Mouse (Mus musculus): Measurements from ENCODE around the gene Aqp6. TPM values are rescaled to one million over a fixed set of nuclear protein-coding genes. Genes with fewer than 3 reads are reported as not detected.

Aqp6 gene
- polyA plus RNA-seq, 1 experiment = not detected

GRCm38 (mm10) chr15:99596056-99596687 lies 5.0 kb upstream of the Aqp6 start:
- Histone ChIP-seq H3K9me3 (0 out of 2 replicates have a peak, but pooled peaks cover 3% of the 10 kb centered on the region), H3K4me3 (replicated peaks) (no peak overlapping the region), H3K36me3 (replicated peaks; ENCODE audit: low read length) (no peaks in the 10 kb centered on the region), H3K4me1 (peaks cover 5% of the 10 kb centered on the region; the same call in 1 of the 2 replicates), H3K27me3 (replicated peaks) (peaks cover 92% of the 10 kb centered on the region)
- TF ChIP-seq GATA1 (IDR thresholded peaks at IDR 0.05; ENCODE audit: borderline replicate concordance, low read length) (no peak), FLI1 (IDR thresholded peaks at IDR 0.05; ENCODE audit: low read length) (no peak)

- Histone ChIP-seq H3K4me1 (peaks cover 5% of the 10 kb centered on the region; the same call in 1 of the 2 replicates), H3K9me3 (no peaks in the 10 kb centered on the region), H3K4me3 (replicated peaks) (no peak overlapping the region), H3K36me3 (replicated peaks; ENCODE audit: low read length) (no peaks in the 10 kb centered on the region), H3K27me3 (replicated peaks) (peaks cover 92% of the 10 kb centered on the region)
- TF ChIP-seq GATA1 (IDR thresholded peaks at IDR 0.05; ENCODE audit: borderline replicate concordance, low read length) (no peak), FLI1 (IDR thresholded peaks at IDR 0.05; ENCODE audit: low read length) (no peak)
Observed at GRCm38 (mm10) chr15:99596841-99597240, 4.4 kb upstream of the Aqp6 start.

- no peak for TF ChIP-seq FLI1 (IDR thresholded peaks at IDR 0.05; ENCODE audit: low read length)
- no peak for TF ChIP-seq GATA1 (IDR thresholded peaks at IDR 0.05; ENCODE audit: borderline replicate concordance, low read length)
- Histone ChIP-seq H3K4me3 (replicated peaks) (no peak overlapping the region), H3K4me1 (peaks cover 5% of the 10 kb centered on the region; the same call in 1 of the 2 replicates), H3K36me3 (replicated peaks; ENCODE audit: low read length) (no peaks in the 10 kb centered on the region), H3K9me3 (no peaks in the 10 kb centered on the region), H3K27me3 (replicated peaks) (peaks cover 91% of the 10 kb centered on the region)
Observed at GRCm38 (mm10) chr15:99597596-99597995, 3.6 kb upstream of the Aqp6 start.

- TF ChIP-seq FLI1 (IDR thresholded peaks at IDR 0.05; ENCODE audit: low read length) = no peak
- no peak for TF ChIP-seq GATA1 (IDR thresholded peaks at IDR 0.05; ENCODE audit: borderline replicate concordance, low read length)
- Histone ChIP-seq H3K4me1 (peaks cover 5% of the 10 kb centered on the region; the same call in 1 of the 2 replicates), H3K4me3 (replicated peaks) (no peak overlapping the region), H3K27me3 (replicated peaks) (peaks cover 90% of the 10 kb centered on the region), H3K36me3 (replicated peaks; ENCODE audit: low read length) (no peaks in the 10 kb centered on the region), H3K9me3 (no peaks in the 10 kb centered on the region)
Observed at GRCm38 (mm10) chr15:99599245-99600070, 1.7 kb upstream of the Aqp6 start.

GRCm38 (mm10) chr15:99601823-99602120 lies 572 bp downstream of the Aqp6 start:
- no peaks in the 10 kb centered on the region for H3K4me1 ChIP-seq
- H3K9me3 ChIP-seq = no peaks in the 10 kb centered on the region
- H3K4me3 ChIP-seq (replicated peaks) = no peak overlapping the region
- H3K27me3 ChIP-seq (replicated peaks) = peaks cover 91% of the 10 kb centered on the region
- H3K36me3 ChIP-seq (replicated peaks; ENCODE audit: low read length) = no peaks in the 10 kb centered on the region
- TF ChIP-seq GATA1 (IDR thresholded peaks at IDR 0.05; ENCODE audit: borderline replicate concordance, low read length) (no peak), FLI1 (IDR thresholded peaks at IDR 0.05; ENCODE audit: low read length) (no peak)

GRCm38 (mm10) chr15:99602206-99602820 lies 1.1 kb downstream of the Aqp6 start:
- peaks cover 91% of the 10 kb centered on the region for H3K27me3 ChIP-seq (replicated peaks)
- TF ChIP-seq FLI1 (IDR thresholded peaks at IDR 0.05; ENCODE audit: low read length) = no peak
- TF ChIP-seq GATA1 (IDR thresholded peaks at IDR 0.05; ENCODE audit: borderline replicate concordance, low read length) = no peak
- no peak overlapping the region for H3K4me3 ChIP-seq (replicated peaks)
- H3K4me1 ChIP-seq = no peaks in the 10 kb centered on the region
- H3K9me3 ChIP-seq = no peaks in the 10 kb centered on the region
- H3K36me3 ChIP-seq (replicated peaks; ENCODE audit: low read length) = no peaks in the 10 kb centered on the region

- no peak for TF ChIP-seq GATA1 (IDR thresholded peaks at IDR 0.05; ENCODE audit: borderline replicate concordance, low read length)
- TF ChIP-seq FLI1 (IDR thresholded peaks at IDR 0.05; ENCODE audit: low read length) = no peak
- H3K9me3 ChIP-seq = no peaks in the 10 kb centered on the region
- peaks cover 91% of the 10 kb centered on the region for H3K27me3 ChIP-seq (replicated peaks)
- H3K36me3 ChIP-seq (replicated peaks; ENCODE audit: low read length) = no peaks in the 10 kb centered on the region
- H3K4me3 ChIP-seq (replicated peaks) = no peak overlapping the region
- H3K4me1 ChIP-seq = no peaks in the 10 kb centered on the region
Observed at GRCm38 (mm10) chr15:99603216-99603615, 2.0 kb downstream of the Aqp6 start.

GRCm38 (mm10) chr15:99605595-99605994 lies 4.4 kb downstream of the Aqp6 start:
- H3K4me1 ChIP-seq = no peaks in the 10 kb centered on the region
- H3K9me3 ChIP-seq = peaks cover 4% of the 10 kb centered on the region
- TF ChIP-seq FLI1 (IDR thresholded peaks at IDR 0.05; ENCODE audit: low read length) = no peak
- TF ChIP-seq GATA1 (IDR thresholded peaks at IDR 0.05; ENCODE audit: borderline replicate concordance, low read length) = no peak
- no peaks in the 10 kb centered on the region for H3K36me3 ChIP-seq (replicated peaks; ENCODE audit: low read length)
- no peak overlapping the region for H3K4me3 ChIP-seq (replicated peaks)
- peaks cover 90% of the 10 kb centered on the region for H3K27me3 ChIP-seq (replicated peaks)

- no peaks in the 10 kb centered on the region for H3K36me3 ChIP-seq (replicated peaks; ENCODE audit: low read length)
- peaks cover 90% of the 10 kb centered on the region for H3K27me3 ChIP-seq (replicated peaks)
- no peak overlapping the region for H3K4me3 ChIP-seq (replicated peaks)
- H3K9me3 ChIP-seq = peaks cover 4% of the 10 kb centered on the region
- no peaks in the 10 kb centered on the region for H3K4me1 ChIP-seq
- no peak for TF ChIP-seq FLI1 (IDR thresholded peaks at IDR 0.05; ENCODE audit: low read length)
- TF ChIP-seq GATA1 (IDR thresholded peaks at IDR 0.05; ENCODE audit: borderline replicate concordance, low read length) = no peak
Observed at GRCm38 (mm10) chr15:99606515-99606914, 5.3 kb downstream of the Aqp6 start.
